Mouse (Mus musculus) liver, adult 2 months (tissue): ENCODE data around the gene Ciao2a. TPM values are rescaled to one million over a fixed set of nuclear protein-coding genes. Genes with fewer than 3 reads are reported as not detected.

Experiments
- DNase-seq: peaks from one replicate; pipeline ENCODE4 v3.0.0-alpha.2; 2011; ENCODE audit warnings: low read depth, low spot score; ENCODE audit errors: extremely low read depth
- H3K27ac ChIP-seq: fragments of 200-500 bp; replicated peaks from 2 replicates; pipeline ENCODE4 v1.5.1; 2012; ENCODE audit warnings: low read depth, mild to moderate bottlenecking, control low read depth, inconsistent platforms, low read length; ENCODE audit not compliant: insufficient read depth
- H3K27me3 ChIP-seq: fragments of 200-500 bp; 2 replicates; pipeline ENCODE4 v1.6.1; 2012; ENCODE audit warnings: mild to moderate bottlenecking, moderate library complexity, low read length, inconsistent platforms; ENCODE audit not compliant: control insufficient read depth, insufficient read depth
- H3K36me3 ChIP-seq: fragments of 200-500 bp; 2 replicates; pipeline ENCODE4 v1.6.1; 2012; ENCODE audit warnings: low read length, inconsistent platforms; ENCODE audit not compliant: control insufficient read depth, insufficient read depth
- H3K4me1 ChIP-seq: fragments of 200-500 bp; 2 replicates; pipeline ENCODE4 v1.6.1; 2011; ENCODE audit warnings: low read length; ENCODE audit not compliant: control insufficient read depth, insufficient read depth
- H3K4me3 ChIP-seq: fragments of 200-500 bp; 2 replicates; pipeline ENCODE4 v1.5.1; 2011; ENCODE audit warnings: low read depth, mild to moderate bottlenecking, control low read depth, low read length, moderate library complexity; ENCODE audit not compliant: insufficient read depth
- H3K79me2 ChIP-seq: fragments of 200-500 bp; 2 replicates; pipeline ENCODE4 v1.6.1; 2012; ENCODE audit warnings: inconsistent platforms, mild to moderate bottlenecking, low read length, moderate library complexity; ENCODE audit not compliant: control insufficient read depth, insufficient read depth
- H3K9ac ChIP-seq: fragments of 200-500 bp; 2 replicates; pipeline ENCODE4 v1.6.1; 2012; ENCODE audit warnings: low read depth, mild to moderate bottlenecking, control low read depth, inconsistent platforms, low read length
- CTCF ChIP-seq: fragments of 200-500 bp; IDR thresholded peaks from 2 replicates; pipeline ENCODE4 v1.5.1; 2011; ENCODE audit warnings: low read depth, low read length, control low read depth
- POLR2A ChIP-seq: fragments of 200-500 bp; IDR thresholded peaks from 2 replicates; pipeline ENCODE4 v1.6.1; 2011; ENCODE audit warnings: low read length, control low read depth; ENCODE audit not compliant: insufficient read depth; ENCODE audit errors: extremely low read depth
- WGBS: fragments of 180-500 bp; shearing (Covaris S2); methylation state at CpG from one replicate; pipeline ENCODE4 v1.1.7; 2018; 5-methylcytosine and 5-hydroxymethylcytosine counted together
- polyA plus RNA-seq: library from polyadenylated mRNA; depleted of rRNA; stranded (reverse); fragments of >200 nt; gene quantifications from 2 replicates; pipeline ENCODE4 v1.2.3, GENCODE M21; 2012
- total RNA-seq: library from RNA; depleted of rRNA; stranded (reverse); fragments of >200 nt; gene quantifications from 2 replicates; pipeline ENCODE4 v1.2.3, GENCODE M21; 2014

Gene Ciao2a
- total and polyA plus RNA-seq, 2 experiments, result 13.6 to 47.0 TPM

GRCm38 (mm10) chr9:66181126-66181825 is 54.9 kb downstream of the Ciao2a start:
- TF ChIP-seq POLR2A, result no peak
- TF ChIP-seq CTCF, result no peak
- 74% methylated on average over 4 of the region's 4 CpGs for WGBS
- DNase-seq, result no peak

GRCm38 (mm10) chr9:66181826-66182678 is 55.6 kb downstream of the Ciao2a start:
- Histone ChIP-seq H3K27me3 (no peaks in the 10 kb centered on the region), H3K4me3 (no peak overlapping the region), H3K27ac (peak overlapping the region; percentile 50), H3K4me1 (peaks cover 65% of the 10 kb centered on the region), H3K79me2 (peaks cover 12% of the 10 kb centered on the region; the same call in 1 of the 2 replicates), H3K36me3 (no peaks in the 10 kb centered on the region), H3K9ac (no peak overlapping the region)
- TF ChIP-seq CTCF, result no peak
- TF ChIP-seq POLR2A, result no peak
- 56% methylated on average over 11 of the region's 11 CpGs for WGBS
- DNase-seq, result no peak

More at GRCm38 (mm10) chr9:66181126-66181825, 54.9 kb downstream of the Ciao2a start:
- no peak overlapping the region for H3K4me3 ChIP-seq
- peaks cover 64% of the 10 kb centered on the region for H3K4me1 ChIP-seq
- peak overlapping the region; percentile 3; the same call in 1 of the 2 replicates for H3K27ac ChIP-seq
- no peaks in the 10 kb centered on the region for H3K27me3 ChIP-seq
- no peaks in the 10 kb centered on the region for H3K36me3 ChIP-seq
- no peak overlapping the region for H3K9ac ChIP-seq
- H3K79me2 ChIP-seq, result peaks cover 15% of the 10 kb centered on the region; the same call in 1 of the 2 replicates

- Histone ChIP-seq H3K79me2 (peaks cover 18% of the 10 kb centered on the region; the same call in 1 of the 2 replicates), H3K27me3 (no peaks in the 10 kb centered on the region), H3K4me3 (no peak overlapping the region), H3K9ac (no peak overlapping the region), H3K36me3 (no peaks in the 10 kb centered on the region), H3K4me1 (peaks cover 60% of the 10 kb centered on the region), H3K27ac (peak overlapping the region; percentile 50)
- 71% methylated on average over 3 of the region's 3 CpGs for WGBS
- DNase-seq, result no peak
- TF ChIP-seq POLR2A, result no peak
- TF ChIP-seq CTCF, result no peak
Measured at GRCm38 (mm10) chr9:66182679-66182993, 56.2 kb downstream of the Ciao2a start.

GRCm38 (mm10) chr9:66183023-66183422 is 56.6 kb downstream of the Ciao2a start:
- H3K27ac ChIP-seq, result peak overlapping the region; percentile 50

GRCm38 (mm10) chr9:66184572-66184971 is 58.2 kb downstream of the Ciao2a start:
- no peaks in the 10 kb centered on the region for H3K27me3 ChIP-seq
- H3K9ac ChIP-seq, result peak overlapping the region; percentile 72
- TF ChIP-seq POLR2A (no peak), CTCF (no peak)
- peaks cover 46% of the 10 kb centered on the region for H3K4me1 ChIP-seq
- H3K4me3 ChIP-seq, result peak overlapping the region; percentile 8
- H3K27ac ChIP-seq, result peak overlapping the region; percentile 98
- peaks cover 33% of the 10 kb centered on the region; the same call in 1 of the 2 replicates for H3K79me2 ChIP-seq
- 24% methylated on average over 5 of the region's 5 CpGs for WGBS
- H3K36me3 ChIP-seq, result no peaks in the 10 kb centered on the region
- DNase-seq, result peak; percentile 88

More at GRCm38 (mm10) chr9:66183023-66183422, 56.6 kb downstream of the Ciao2a start:
- Histone ChIP-seq H3K27me3 (no peaks in the 10 kb centered on the region), H3K9ac (0 out of 2 replicates have a peak overlapping the region, but pooled peaks have one; percentile 33), H3K4me3 (no peak overlapping the region), H3K79me2 (peaks cover 20% of the 10 kb centered on the region; the same call in 1 of the 2 replicates), H3K36me3 (no peaks in the 10 kb centered on the region), H3K4me1 (peaks cover 58% of the 10 kb centered on the region)
- no peak for TF ChIP-seq CTCF
- TF ChIP-seq POLR2A, result no peak
- WGBS, result 13% methylated on average over 3 of the region's 3 CpGs
- DNase-seq, result peak; percentile 73
